Mouse (Mus musculus) hindbrain, postnatal 0 days (tissue): ENCODE data around the gene Snx32. TPM values are rescaled to one million over a fixed set of nuclear protein-coding genes. Genes with fewer than 3 reads are reported as not detected.

Experiments
- ATAC-seq: fragments of 200-750 bp; cut with Nextera tagmentation; 2 replicates; pipeline ENCODE4 v1.8.0; 2017; ENCODE audit warnings: mild to moderate bottlenecking, moderate TSS enrichment, moderate library complexity
- DNase-seq: peaks from one replicate; pipeline ENCODE4 v3.0.0-alpha.2; 2015; ENCODE audit warnings: low spot score
- H3K27ac ChIP-seq: fragments of 300-500 bp; sonication (generic); 2 replicates; pipeline ENCODE4 v1.5.1; 2014; ENCODE audit warnings: mild to moderate bottlenecking
- H3K27me3 ChIP-seq: fragments of 300-500 bp; sonication (generic); 2 replicates; pipeline ENCODE4 v1.6.1; 2014; ENCODE audit warnings: low read length, mixed read lengths; ENCODE audit not compliant: insufficient read depth
- H3K36me3 ChIP-seq: fragments of 300-500 bp; sonication (generic); 2 replicates; pipeline ENCODE4 v1.6.1; 2014; ENCODE audit warnings: low read length, mixed read lengths; ENCODE audit not compliant: insufficient read depth
- H3K4me1 ChIP-seq: fragments of 300-500 bp; sonication (generic); 2 replicates; pipeline ENCODE4 v1.6.1; 2014; ENCODE audit warnings: antibody characterized with exemption, low read length, mixed read lengths; ENCODE audit not compliant: insufficient read depth
- H3K4me2 ChIP-seq: fragments of 300-500 bp; sonication (generic); 2 replicates; pipeline ENCODE4 v1.6.1; 2014; ENCODE audit warnings: low read depth, mild to moderate bottlenecking, low read length, moderate library complexity, mixed read lengths
- H3K4me3 ChIP-seq: fragments of 300-500 bp; sonication (generic); 2 replicates; pipeline ENCODE4 v1.5.1; 2014; ENCODE audit warnings: low read length
- H3K9ac ChIP-seq: fragments of 300-500 bp; sonication (generic); replicated peaks from 2 replicates; pipeline ENCODE4 v1.6.1; 2014; ENCODE audit warnings: mild to moderate bottlenecking, low read length, moderate library complexity, mixed read lengths
- H3K9me3 ChIP-seq: fragments of 300-500 bp; sonication (generic); 2 replicates; pipeline ENCODE4 v1.6.1; 2016; ENCODE audit warnings: low read length, mixed read lengths
- CTCF ChIP-seq: IDR thresholded peaks from 2 replicates; pipeline ENCODE4 v1.5.1; 2016; ENCODE audit warnings: antibody characterized with exemption, control low read depth, low read depth
- WGBS: fragments of 180-500 bp; shearing (Covaris S2); extraction: QIAGEN DNeasy Blood & Tissue Kit; methylation state at CpG from one replicate; pipeline ENCODE4 v1.1.7; 2014; 5-methylcytosine and 5-hydroxymethylcytosine counted together
- polyA plus RNA-seq: library from polyadenylated mRNA; unstranded; fragments of >200 nt; fragmentation: Nextera tagmentation; extraction: Ambion mirVana; gene quantifications from 2 replicates; pipeline ENCODE4 v1.2.1, GENCODE M21; 2015
- total RNA-seq: library from RNA; depleted of rRNA; stranded (reverse); fragments of >200 nt; gene quantifications from 2 replicates; pipeline ENCODE4 v1.2.3, GENCODE M21; 2014; rRNA removed

Gene Snx32
- total and polyA plus RNA-seq, 2 experiments from 2014 or later = 75.0 to 78.0 TPM

GRCm38 (mm10) chr19:5444954-5445353 lies 65.4 kb downstream of the Snx32 start:
- ATAC-seq = no peak
- WGBS = 29% methylated on average over 7 of the region's 7 CpGs

GRCm38 (mm10) chr19:5444371-5444908 lies 65.9 kb downstream of the Snx32 start:
- no peaks in the 10 kb centered on the region for H3K9me3 ChIP-seq
- ATAC-seq (no peak), DNase-seq (no peak)
- no peaks in the 10 kb centered on the region for H3K36me3 ChIP-seq
- 70% methylated on average over 9 of the region's 9 CpGs for WGBS
- H3K9ac ChIP-seq = no peak overlapping the region
- no peak overlapping the region for H3K4me3 ChIP-seq
- peaks cover 26% of the 10 kb centered on the region for H3K27me3 ChIP-seq
- peaks cover 4% of the 10 kb centered on the region for H3K4me1 ChIP-seq
- no peak overlapping the region for H3K27ac ChIP-seq
- no peak overlapping the region for H3K4me2 ChIP-seq
- TF ChIP-seq CTCF = no peak

More at GRCm38 (mm10) chr19:5444954-5445353, 65.4 kb downstream of the Snx32 start:
- H3K4me1 ChIP-seq = peaks cover 4% of the 10 kb centered on the region
- no peaks in the 10 kb centered on the region for H3K9me3 ChIP-seq
- H3K9ac ChIP-seq = no peak overlapping the region
- peaks cover 26% of the 10 kb centered on the region for H3K27me3 ChIP-seq
- DNase-seq = no peak
- TF ChIP-seq CTCF = no peak
- no peak overlapping the region for H3K4me2 ChIP-seq
- no peak overlapping the region for H3K27ac ChIP-seq
- H3K36me3 ChIP-seq = no peaks in the 10 kb centered on the region
- no peak overlapping the region for H3K4me3 ChIP-seq

Other genes with a start within 250 kb of the Snx32 start
Only the 30 nearest of the 31 such genes appear.
- 266 and 341 TPM in 2 replicates for gene Sf3b2, start 215.1 kb downstream of the Snx32 start, total RNA-seq
- gene Sf3b2, start 215.1 kb downstream of the Snx32 start, polyA plus RNA-seq = 322 and 334 TPM in 2 replicates
- 25.0 and 27.3 TPM in 2 replicates for gene Gal3st3, start 212.2 kb downstream of the Snx32 start, total RNA-seq
- gene Gal3st3, start 212.2 kb downstream of the Snx32 start, polyA plus RNA-seq = 26.9 and 31.9 TPM in 2 replicates
- not detected in 2 replicates for gene Catsper1, start 174.8 kb downstream of the Snx32 start, total RNA-seq
- not detected in 2 replicates for gene Catsper1, start 174.8 kb downstream of the Snx32 start, polyA plus RNA-seq
- 0.50 and 9.8 TPM in 2 replicates for gene Cst6, start 161.0 kb downstream of the Snx32 start, total RNA-seq
- gene Cst6, start 161.0 kb downstream of the Snx32 start, polyA plus RNA-seq = 14.9 and 16.1 TPM in 2 replicates
- gene Eif1ad, start 143.8 kb downstream of the Snx32 start, total RNA-seq = 21.2 and 25.2 TPM in 2 replicates
- 46.7 and 49.2 TPM in 2 replicates for gene Eif1ad, start 143.8 kb downstream of the Snx32 start, polyA plus RNA-seq
- gene Banf1, start 143.4 kb downstream of the Snx32 start, total RNA-seq = 78.3 and 95.8 TPM in 2 replicates
- gene Banf1, start 143.4 kb downstream of the Snx32 start, polyA plus RNA-seq = 316 and 319 TPM in 2 replicates
- 23.2 and 30.5 TPM in 2 replicates for gene Sart1, start 121.8 kb downstream of the Snx32 start, total RNA-seq
- gene Sart1, start 121.8 kb downstream of the Snx32 start, polyA plus RNA-seq = 45.0 and 47.4 TPM in 2 replicates
- gene Tsga10ip, start 108.0 kb downstream of the Snx32 start, total RNA-seq = not detected in 2 replicates
- gene Tsga10ip, start 108.0 kb downstream of the Snx32 start, polyA plus RNA-seq = not detected in 2 replicates
- gene Drap1, start 85.6 kb downstream of the Snx32 start, total RNA-seq = 111 and 123 TPM in 2 replicates
- 331 and 338 TPM in 2 replicates for gene Drap1, start 85.6 kb downstream of the Snx32 start, polyA plus RNA-seq
- 85.1 and 100 TPM in 2 replicates for gene AI837181, start 85.4 kb downstream of the Snx32 start, total RNA-seq
- 81.8 and 82.8 TPM in 2 replicates for gene AI837181, start 85.4 kb downstream of the Snx32 start, polyA plus RNA-seq
- gene Fosl1, start 63.0 kb downstream of the Snx32 start, total RNA-seq = not detected in 2 replicates
- gene Fosl1, start 63.0 kb downstream of the Snx32 start, polyA plus RNA-seq = not detected in 2 replicates
- 17.4 and 18.5 TPM in 2 replicates for gene Ccdc85b, start 52.6 kb downstream of the Snx32 start, total RNA-seq
- gene Ccdc85b, start 52.6 kb downstream of the Snx32 start, polyA plus RNA-seq = 16.0 and 16.1 TPM in 2 replicates
- gene Fibp, start 49.9 kb downstream of the Snx32 start, total RNA-seq = 76.1 and 103 TPM in 2 replicates
- gene Fibp, start 49.9 kb downstream of the Snx32 start, polyA plus RNA-seq = 172 and 179 TPM in 2 replicates
- gene Ctsw, start 42.0 kb downstream of the Snx32 start, total RNA-seq = 1.2 and 4.5 TPM in 2 replicates
- gene Ctsw, start 42.0 kb downstream of the Snx32 start, polyA plus RNA-seq = 1.6 and 2.0 TPM in 2 replicates
- 46.3 and 49.3 TPM in 2 replicates for gene Efemp2, start 36.6 kb downstream of the Snx32 start, total RNA-seq
- 36.5 and 41.7 TPM in 2 replicates for gene Efemp2, start 36.6 kb downstream of the Snx32 start, polyA plus RNA-seq
- 56.8 and 58.8 TPM in 2 replicates for gene Mus81, start 22.1 kb downstream of the Snx32 start, total RNA-seq
- 27.4 and 27.7 TPM in 2 replicates for gene Mus81, start 22.1 kb downstream of the Snx32 start, polyA plus RNA-seq
- 1,468 and 1,477 TPM in 2 replicates for gene Cfl1, start 20.1 kb downstream of the Snx32 start, total RNA-seq
- gene Cfl1, start 20.1 kb downstream of the Snx32 start, polyA plus RNA-seq = 3,076 and 3,214 TPM in 2 replicates
- 3.8 and 4.8 TPM in 2 replicates for gene 1700020D05Rik, start 6.8 kb downstream of the Snx32 start, total RNA-seq
- not detected in 2 replicates for gene 1700020D05Rik, start 6.8 kb downstream of the Snx32 start, polyA plus RNA-seq
- gene Ovol1, start 50.1 kb upstream of the Snx32 start, total RNA-seq = not detected in 2 replicates
- 0.25 TPM in 1 of 2 replicates, not detected in the other for gene Ovol1, start 50.1 kb upstream of the Snx32 start, polyA plus RNA-seq
- 15.0 and 19.3 TPM in 2 replicates for gene Ap5b1, start 57.5 kb upstream of the Snx32 start, total RNA-seq
- 2.3 and 2.6 TPM in 2 replicates for gene Ap5b1, start 57.5 kb upstream of the Snx32 start, polyA plus RNA-seq
- 33.6 and 40.4 TPM in 2 replicates for gene Rnaseh2c, start 91.3 kb upstream of the Snx32 start, total RNA-seq
- gene Rnaseh2c, start 91.3 kb upstream of the Snx32 start, polyA plus RNA-seq = 66.4 and 75.4 TPM in 2 replicates
- 95.2 and 163 TPM in 2 replicates for gene Kat5, start 99.7 kb upstream of the Snx32 start, total RNA-seq
- gene Kat5, start 99.7 kb upstream of the Snx32 start, polyA plus RNA-seq = 72.0 and 74.0 TPM in 2 replicates
- 40.1 and 40.8 TPM in 2 replicates for gene Rela, start 126.9 kb upstream of the Snx32 start, total RNA-seq
- gene Rela, start 126.9 kb upstream of the Snx32 start, polyA plus RNA-seq = 30.3 and 33.1 TPM in 2 replicates
- gene Sipa1, start 153.2 kb upstream of the Snx32 start, total RNA-seq = 25.6 and 43.2 TPM in 2 replicates
- 18.7 and 18.8 TPM in 2 replicates for gene Sipa1, start 153.2 kb upstream of the Snx32 start, polyA plus RNA-seq
- gene Map3k11, start 178.2 kb upstream of the Snx32 start, total RNA-seq = 20.6 and 20.7 TPM in 2 replicates
- 10.0 and 10.7 TPM in 2 replicates for gene Map3k11, start 178.2 kb upstream of the Snx32 start, polyA plus RNA-seq
- gene Pcnx3, start 178.4 kb upstream of the Snx32 start, total RNA-seq = 75.1 and 97.0 TPM in 2 replicates
- 16.8 and 17.2 TPM in 2 replicates for gene Pcnx3, start 178.4 kb upstream of the Snx32 start, polyA plus RNA-seq
- not detected in 2 replicates for gene Kcnk7, start 193.8 kb upstream of the Snx32 start, total RNA-seq
- gene Kcnk7, start 193.8 kb upstream of the Snx32 start, polyA plus RNA-seq = 0.19 and 0.61 TPM in 2 replicates
- 16.6 and 19.7 TPM in 2 replicates for gene Ehbp1l1, start 215.8 kb upstream of the Snx32 start, total RNA-seq
- 40.0 and 43.0 TPM in 2 replicates for gene Ehbp1l1, start 215.8 kb upstream of the Snx32 start, polyA plus RNA-seq
- gene Fam89b, start 219.1 kb upstream of the Snx32 start, total RNA-seq = 177 and 188 TPM in 2 replicates
- gene Fam89b, start 219.1 kb upstream of the Snx32 start, polyA plus RNA-seq = 131 and 140 TPM in 2 replicates
- gene Ltbp3, start 230.4 kb upstream of the Snx32 start, total RNA-seq = 43.0 and 50.2 TPM in 2 replicates
- 14.0 and 14.4 TPM in 2 replicates for gene Ltbp3, start 230.4 kb upstream of the Snx32 start, polyA plus RNA-seq